Mouse (Mus musculus) kidney, adult 9 months (tissue): ENCODE measurements around the gene Olfr1100.

Experiments
- DNase-seq: peaks from one replicate; pipeline ENCODE4 v3.0.0; 2022

The Olfr1100 gene

GRCm38 (mm10) chr2:86979854-86980253, at the start of gene Olfr1100:
Olfr1100 (minus strand) TSS chr2:86979954.
- DNase-seq, result no peak

GRCm38 (mm10) chr2:87026980-87027379, 47.2 kb upstream of the Olfr1100 start, which contains the start of gene Olfr1104:
Olfr1104 (minus strand) TSS chr2:87027080.
- no peak for DNase-seq

- DNase-seq, result no peak
Measured at GRCm38 (mm10) chr2:86998098-86998497, 18.3 kb upstream of the Olfr1100 start, which contains the start of gene Olfr1102. Olfr1102 (plus strand) TSS chr2:86998398.

- DNase-seq, result no peak
Measured at GRCm38 (mm10) chr2:86991121-86991520, 11.4 kb upstream of the Olfr1100 start, which contains the start of gene Olfr1101. Olfr1101 (minus strand) TSS chr2:86991221.

- DNase-seq, result no peak
Measured at GRCm38 (mm10) chr2:86960593-86960992, 19.2 kb downstream of the Olfr1100 start, which contains the start of gene Olfr1099. Olfr1099 (minus strand) TSS chr2:86960693.

GRCm38 (mm10) chr2:86926557-86926956, 53.2 kb downstream of the Olfr1100 start:
- no peak for DNase-seq
